Mouse (Mus musculus) intestine, embryonic 16.5 days (tissue): ENCODE data around the gene Tmem62. TPM values are rescaled to one million over a fixed set of nuclear protein-coding genes. Genes with fewer than 3 reads are reported as not detected.
"Not testable (repeated sequence)": the region's sequence is repeated elsewhere in the genome, so short reads cannot be mapped to it uniquely, and the experiment has no call there.

ENCODE experiments used
- ATAC-seq: fragments of 200-750 bp; cut with Nextera tagmentation; 2 replicates; pipeline ENCODE4 v1.8.0; 2017; ENCODE audit warnings: moderate TSS enrichment, moderate library complexity
- H3K27ac ChIP-seq: fragments of 300-500 bp; sonication (generic); 2 replicates; pipeline ENCODE4 v1.5.1; 2014; ENCODE audit warnings: mild to moderate bottlenecking, low read length
- H3K27me3 ChIP-seq: fragments of 300-500 bp; sonication (generic); replicated peaks from 2 replicates; pipeline ENCODE4 v1.6.1; 2014; ENCODE audit warnings: low read length, control low read depth, mixed read lengths; ENCODE audit not compliant: control insufficient read depth, insufficient read depth
- H3K36me3 ChIP-seq: fragments of 300-500 bp; sonication (generic); 2 replicates; pipeline ENCODE4 v1.6.1; 2014; ENCODE audit warnings: low read length, control low read depth; ENCODE audit not compliant: control insufficient read depth, insufficient read depth
- H3K4me1 ChIP-seq: fragments of 300-500 bp; sonication (generic); 2 replicates; pipeline ENCODE4 v1.6.1; 2014; ENCODE audit warnings: low read length, control low read depth, mixed read lengths; ENCODE audit not compliant: control insufficient read depth, insufficient read depth
- H3K4me2 ChIP-seq: fragments of 300-500 bp; sonication (generic); 2 replicates; pipeline ENCODE4 v1.6.1; 2014; ENCODE audit warnings: low read depth, low read length, control low read depth
- H3K4me3 ChIP-seq: fragments of 300-500 bp; sonication (generic); 2 replicates; pipeline ENCODE4 v1.5.1; 2014; ENCODE audit warnings: mild to moderate bottlenecking, low read length
- H3K9ac ChIP-seq: fragments of 300-500 bp; sonication (generic); 2 replicates; pipeline ENCODE4 v1.6.1; 2014; ENCODE audit warnings: low read depth, low read length
- H3K9me3 ChIP-seq: fragments of 300-500 bp; sonication (generic); 2 replicates; pipeline ENCODE4 v1.6.1; 2016; ENCODE audit warnings: low read length, control low read depth; ENCODE audit not compliant: control insufficient read depth
- WGBS: fragments of 180-500 bp; shearing (Covaris S2); extraction: QIAGEN DNeasy Blood & Tissue Kit; methylation state at CpG from one replicate; pipeline ENCODE4 v1.1.7; 2014; 5-methylcytosine and 5-hydroxymethylcytosine counted together
- microRNA-seq: library from miRNA; unstranded; fragments of <30 nt; microRNA quantifications from one replicate; pipeline ENCODE4, GENCODE M21; 2016
- polyA plus RNA-seq: library from polyadenylated mRNA; unstranded; fragments of >200 nt; fragmentation: Nextera tagmentation; extraction: Ambion mirVana; gene quantifications from 2 replicates; pipeline ENCODE4 v1.2.1, GENCODE M21; 2015

Tmem62 gene
- polyA plus RNA-seq, 1 experiment from 2014 or later = 4.3 TPM

- H3K27me3 ChIP-seq, H3K9ac ChIP-seq, H3K9me3 ChIP-seq, H3K4me2 ChIP-seq, H3K36me3 ChIP-seq, H3K4me1 ChIP-seq, H3K27ac ChIP-seq, H3K4me3 ChIP-seq, ATAC-seq: not testable (repeated sequence)
- 100% methylated on average over 1 of the region's 1 CpGs for WGBS
Observed at GRCm38 (mm10) chr2:121038851-121039250, 62.0 kb downstream of the Tmem62 start.

GRCm38 (mm10) chr2:121039382-121039781, 62.6 kb downstream of the Tmem62 start:
- Histone ChIP-seq H3K4me2 (no peak overlapping the region), H3K27me3 (no peaks in the 10 kb centered on the region), H3K4me3 (no peak overlapping the region), H3K4me1 (no peaks in the 10 kb centered on the region), H3K27ac (no peak overlapping the region), H3K9ac (no peak overlapping the region), H3K36me3 (no peaks in the 10 kb centered on the region), H3K9me3 (no peaks in the 10 kb centered on the region)
- WGBS = 93% methylated on average over 1 of the region's 1 CpGs
- ATAC-seq = no peak

- 52% methylated on average over 5 of the region's 5 CpGs for WGBS
- no peak for ATAC-seq
- Histone ChIP-seq H3K9me3 (no peaks in the 10 kb centered on the region), H3K4me3 (no peak overlapping the region), H3K36me3 (no peaks in the 10 kb centered on the region), H3K4me1 (no peaks in the 10 kb centered on the region), H3K4me2 (no peak overlapping the region), H3K27ac (no peak overlapping the region), H3K9ac (no peak overlapping the region), H3K27me3 (no peaks in the 10 kb centered on the region)
Observed at GRCm38 (mm10) chr2:121041098-121041497, 64.3 kb downstream of the Tmem62 start.

GRCm38 (mm10) chr2:121045653-121046052, 68.8 kb downstream of the Tmem62 start:
- Histone ChIP-seq H3K4me3 (no peak overlapping the region), H3K4me1 (no peaks in the 10 kb centered on the region), H3K4me2 (no peak overlapping the region), H3K36me3 (no peaks in the 10 kb centered on the region), H3K27me3 (no peaks in the 10 kb centered on the region), H3K9ac (no peak overlapping the region), H3K27ac (no peak overlapping the region), H3K9me3 (no peaks in the 10 kb centered on the region)
- ATAC-seq = no peak
- whole genome bisulfite sequencing = 77% methylated on average over 4 of the region's 4 CpGs

GRCm38 (mm10) chr2:121052176-121052575, 75.4 kb downstream of the Tmem62 start:
- Histone ChIP-seq H3K27ac (no peak overlapping the region), H3K36me3 (no peaks in the 10 kb centered on the region), H3K4me1 (no peaks in the 10 kb centered on the region), H3K9me3 (no peaks in the 10 kb centered on the region), H3K4me2 (no peak overlapping the region), H3K4me3 (no peak overlapping the region), H3K9ac (no peak overlapping the region), H3K27me3 (no peaks in the 10 kb centered on the region)
- ATAC-seq = no peak
- WGBS = 82% methylated on average over 5 of the region's 5 CpGs

GRCm38 (mm10) chr2:121054060-121054459, 77.2 kb downstream of the Tmem62 start:
- Histone ChIP-seq H3K36me3 (no peaks in the 10 kb centered on the region), H3K27me3 (no peaks in the 10 kb centered on the region), H3K27ac (no peak overlapping the region), H3K9ac (no peak overlapping the region), H3K9me3 (no peaks in the 10 kb centered on the region), H3K4me2 (no peak overlapping the region), H3K4me1 (no peaks in the 10 kb centered on the region), H3K4me3 (no peak overlapping the region)
- no peak for ATAC-seq
- WGBS = 65% methylated on average over 2 of the region's 2 CpGs

- Histone ChIP-seq H3K4me2 (no peak overlapping the region), H3K9ac (no peak overlapping the region), H3K27ac (no peak overlapping the region), H3K27me3 (no peaks in the 10 kb centered on the region), H3K36me3 (no peaks in the 10 kb centered on the region), H3K9me3 (no peaks in the 10 kb centered on the region), H3K4me1 (no peaks in the 10 kb centered on the region), H3K4me3 (no peak overlapping the region)
- no peak for ATAC-seq
- WGBS = 80% methylated on average over 6 of the region's 6 CpGs
Observed at GRCm38 (mm10) chr2:121055915-121056314, 79.1 kb downstream of the Tmem62 start.

Small RNA genes lying within 50 kb of the gene (microRNA-seq; reads per million reads assigned to microRNA genes)
- not detected for gene Gm44325

Other genes starting within 250 kb of the Tmem62 start
- 3.6 and 4.1 TPM in 2 replicates for gene Cdan1, start 126.9 kb upstream of the Tmem62 start, polyA plus RNA-seq
- gene Ttbk2, start 126.4 kb upstream of the Tmem62 start, polyA plus RNA-seq = 1.4 and 1.6 TPM in 2 replicates
- 15.4 and 16.2 TPM in 2 replicates for gene Ubr1, start 6.3 kb upstream of the Tmem62 start, polyA plus RNA-seq
- 34.5 and 34.6 TPM in 2 replicates for gene Ccndbp1, start 31.4 kb downstream of the Tmem62 start, polyA plus RNA-seq
- gene Epb42, start 60.1 kb downstream of the Tmem62 start, polyA plus RNA-seq = 1.5 and 3.4 TPM in 2 replicates
- gene Tgm5, start 108.8 kb downstream of the Tmem62 start, polyA plus RNA-seq = not detected in 2 replicates
- 0.16 and 0.17 TPM in 2 replicates for gene Tgm7, start 132.8 kb downstream of the Tmem62 start, polyA plus RNA-seq
- 16.7 and 17.4 TPM in 2 replicates for gene Adal, start 163.4 kb downstream of the Tmem62 start, polyA plus RNA-seq
- gene Lcmt2, start 163.6 kb downstream of the Tmem62 start, polyA plus RNA-seq = 19.3 and 19.8 TPM in 2 replicates
- 31.8 and 37.2 TPM in 2 replicates for gene Tubgcp4, start 193.6 kb downstream of the Tmem62 start, polyA plus RNA-seq
- 8.3 and 8.6 TPM in 2 replicates for gene Zscan29, start 194.1 kb downstream of the Tmem62 start, polyA plus RNA-seq